Mouse (Mus musculus) MEL (cell line): ENCODE data around the gene Eif4ebp2. TPM values are rescaled to one million over a fixed set of nuclear protein-coding genes. Genes with fewer than 3 reads are reported as not detected.

ENCODE experiments used
- DNase-seq: peaks from one replicate; pipeline ENCODE4 v3.0.0; 2011; ENCODE audit warnings: low read depth, low spot score
- H3K27ac ChIP-seq: 2 replicates; pipeline ENCODE4 v1.5.1; 2012; ENCODE audit warnings: low read depth, mild to moderate bottlenecking, control low read depth, low read length, moderate library complexity; ENCODE audit not compliant: control insufficient read depth
- H3K27me3 ChIP-seq, 2 experiments: fragments of 150-350 bp in 1 of 2; sonication (generic) in 1 of 2; 2 replicates each; pipeline ENCODE4 v1.6.1; 2012; ENCODE audit warnings: low read length in 2 of 2, mild to moderate bottlenecking in 2 of 2, improper control_type of control experiment in 1 of 2, moderate library complexity in 1 of 2; ENCODE audit not compliant: insufficient read depth in 2 of 2, control insufficient read depth in 1 of 2
- H3K36me3 ChIP-seq, 2 experiments: 2 replicates each; pipeline ENCODE4 v1.6.1; 2012 to 2014; ENCODE audit warnings: low read length in 2 of 2, improper control_type of control experiment in 1 of 2, inconsistent platforms in 1 of 2, mild to moderate bottlenecking in 1 of 2; ENCODE audit not compliant: insufficient read depth in 2 of 2, control insufficient read depth in 1 of 2
- H3K4me1 ChIP-seq, 2 experiments: fragments of 150-350 bp in 1 of 2; sonication (generic) in 1 of 2; 2 replicates each; pipeline ENCODE4 v1.6.1; 2012; ENCODE audit warnings: low read length in 2 of 2, improper control_type of control experiment in 1 of 2, mild to moderate bottlenecking in 1 of 2; ENCODE audit not compliant: insufficient read depth in 2 of 2, control insufficient read depth in 1 of 2
- H3K4me3 ChIP-seq, 2 experiments: fragments of 150-350 bp in 1 of 2; sonication (generic) in 1 of 2; 2 replicates each; pipeline ENCODE4 v1.5.1; 2012; ENCODE audit warnings: low read depth in 2 of 2, low read length in 2 of 2, mild to moderate bottlenecking in 2 of 2, moderate library complexity in 2 of 2, control low read depth in 1 of 2, improper control_type of control experiment in 1 of 2; ENCODE audit not compliant: control insufficient read depth in 1 of 2, insufficient read depth in 1 of 2
- H3K79me2 ChIP-seq: 2 replicates; pipeline ENCODE4 v1.6.1; 2012; ENCODE audit warnings: mild to moderate bottlenecking, low read length, moderate library complexity; ENCODE audit not compliant: control insufficient read depth, poor library complexity, insufficient read depth
- H3K9ac ChIP-seq: 2 replicates; pipeline ENCODE4 v1.6.1; 2012; ENCODE audit warnings: low read depth, mild to moderate bottlenecking, control low read depth, low read length, moderate library complexity; ENCODE audit not compliant: control insufficient read depth, poor library complexity, severe bottlenecking
- H3K9me3 ChIP-seq: fragments of 150-350 bp; sonication (generic); replicated peaks from 2 replicates; pipeline ENCODE4 v1.6.1; 2012; ENCODE audit warnings: mild to moderate bottlenecking, low read length, improper control_type of control experiment, moderate library complexity; ENCODE audit not compliant: insufficient read depth
- BHLHE40 ChIP-seq: IDR thresholded peaks from 2 replicates; pipeline ENCODE4 v1.6.1; 2012; ENCODE audit warnings: low read depth, mild to moderate bottlenecking, inconsistent platforms, low read length, improper control_type of control experiment, borderline replicate concordance
- CHD1 ChIP-seq: IDR thresholded peaks from 2 replicates; pipeline ENCODE4 v1.6.1; 2012; ENCODE audit warnings: low read depth, mild to moderate bottlenecking, inconsistent platforms, low read length, improper control_type of control experiment
- CHD2 ChIP-seq: IDR thresholded peaks from 2 replicates; pipeline ENCODE4 v1.6.1; 2011; ENCODE audit warnings: low read length, improper control_type of control experiment
- CTCF ChIP-seq, 3 experiments: IDR thresholded peaks in 2 of 3; conservative IDR thresholded peaks in 1 of 3; 2 replicates each; pipeline ENCODE4 v1.5.1; 2011 to 2012; ENCODE audit warnings: low read length in 3 of 3, low read depth in 2 of 3, mild to moderate bottlenecking in 2 of 3, improper control_type of control experiment in 1 of 3, inconsistent platforms in 1 of 3, mixed read lengths in 1 of 3, moderate library complexity in 1 of 3; ENCODE audit not compliant: control insufficient read depth in 1 of 3, insufficient read depth in 1 of 3, poor library complexity in 1 of 3, severe bottlenecking in 1 of 3
- E2F4 ChIP-seq: IDR thresholded peaks from 2 replicates; pipeline ENCODE4 v1.6.1; 2011; ENCODE audit warnings: low read depth, low read length, improper control_type of control experiment, borderline replicate concordance
- EP300 ChIP-seq, 2 experiments: IDR thresholded peaks; 2 replicates each; pipeline ENCODE4 v1.6.1; 2011; ENCODE audit warnings: improper control_type of control experiment in 2 of 2, low read length in 2 of 2, low read depth in 1 of 2, mild to moderate bottlenecking in 1 of 2
- GABPA ChIP-seq: IDR thresholded peaks from 2 replicates; pipeline ENCODE4 v1.6.1; 2012; ENCODE audit warnings: low read depth, mild to moderate bottlenecking, inconsistent platforms, low read length, improper control_type of control experiment, moderate library complexity
- GATA1 ChIP-seq: IDR thresholded peaks from 2 replicates; pipeline ENCODE4 v1.6.1; 2011; ENCODE audit warnings: low read depth, low read length, improper control_type of control experiment
- JUND ChIP-seq: IDR thresholded peaks from 2 replicates; pipeline ENCODE4 v1.6.1; 2011; ENCODE audit warnings: low read depth, mild to moderate bottlenecking, improper control_type of control experiment, low read length
- KAT2A ChIP-seq: conservative IDR thresholded peaks from 2 replicates; pipeline ENCODE4 v1.6.1; 2012; ENCODE audit warnings: low read depth, low read length, improper control_type of control experiment, inconsistent platforms
- MAX ChIP-seq: IDR thresholded peaks from 2 replicates; pipeline ENCODE4 v1.6.1; 2011; ENCODE audit warnings: low read length, improper control_type of control experiment
- MEF2A ChIP-seq: IDR thresholded peaks from 2 replicates; pipeline ENCODE4 v1.6.1; 2014; ENCODE audit warnings: low read depth, mild to moderate bottlenecking, inconsistent platforms, low read length, improper control_type of control experiment; ENCODE audit not compliant: poor library complexity, insufficient replicate concordance, severe bottlenecking; ENCODE audit errors: extremely low read depth
- MYB ChIP-seq: IDR thresholded peaks from 2 replicates; pipeline ENCODE4 v1.6.1; 2011; ENCODE audit warnings: mild to moderate bottlenecking, low read depth, low read length, improper control_type of control experiment
- NELFE ChIP-seq: IDR thresholded peaks from 2 replicates; pipeline ENCODE4 v1.6.1; 2011; ENCODE audit warnings: low read depth, low read length, improper control_type of control experiment
- RCOR1 ChIP-seq: IDR thresholded peaks from 2 replicates; pipeline ENCODE4 v1.6.1; 2012; ENCODE audit warnings: low read depth, mild to moderate bottlenecking, inconsistent platforms, low read length, improper control_type of control experiment
- SIN3A ChIP-seq: IDR thresholded peaks from 2 replicates; pipeline ENCODE4 v1.6.1; 2012; ENCODE audit warnings: low read length, improper control_type of control experiment, inconsistent platforms
- ZKSCAN1 ChIP-seq: IDR thresholded peaks from 2 replicates; pipeline ENCODE4 v1.6.1; 2012; ENCODE audit warnings: low read depth, mild to moderate bottlenecking, inconsistent platforms, low read length, improper control_type of control experiment, moderate library complexity
- ZNF384 ChIP-seq: IDR thresholded peaks from 2 replicates; pipeline ENCODE4 v1.6.1; 2012; ENCODE audit warnings: low read depth, mild to moderate bottlenecking, inconsistent platforms, low read length, improper control_type of control experiment
- polyA plus RNA-seq, 2 experiments: library from polyadenylated mRNA; stranded (reverse) in 1 of 2; unstranded in 1 of 2; fragments of >175 nt in 1 of 2; fragments of >200 nt in 1 of 2; gene quantifications; 2 replicates each; pipeline versions ENCODE4 v1.2.1 to v1.2.4; 2012; ENCODE audit warnings: low replicate concordance in 2 of 2, low read depth in 1 of 2; ENCODE audit not compliant: insufficient read length in 2 of 2, insufficient read depth in 1 of 2, missing spikeins in 1 of 2
- total RNA-seq: library from RNA; depleted of rRNA; stranded (reverse); fragments of 300-350 nt; gene quantifications from 2 replicates; pipeline ENCODE4 v1.2.3, GENCODE M21; 2012

Eif4ebp2 gene
- total and polyA plus RNA-seq, 3 experiments: 17.1 to 186 (median 52.9) TPM

- Histone ChIP-seq H3K27me3 (no peaks in the 10 kb centered on the region), H3K36me3 (no peaks in the 10 kb centered on the region), H3K4me3 (no peak overlapping the region), H3K27ac (no peak overlapping the region), H3K9me3 (no peaks in the 10 kb centered on the region), H3K79me2 (no peaks in the 10 kb centered on the region), H3K9ac (no peak overlapping the region), H3K4me1 (no peaks in the 10 kb centered on the region)
- no peak for TF ChIP-seq KAT2A
- DNase-seq: no peak
These were observed 57.9 kb downstream of the Eif4ebp2 start for GRCm38 (mm10) chr10:61394476-61395136.

- Histone ChIP-seq H3K36me3 (no peaks in the 10 kb centered on the region), H3K27me3 (no peaks in the 10 kb centered on the region; a peak in 1 of 4 replicates), H3K4me3 (no peak overlapping the region), H3K4me1 (no peaks in the 10 kb centered on the region), H3K9me3 (no peaks in the 10 kb centered on the region), H3K79me2 (no peaks in the 10 kb centered on the region), H3K9ac (no peak overlapping the region), H3K27ac (no peak overlapping the region)
- TF ChIP-seq RCOR1 (no peak), CHD2 (no peak), CTCF (IDR thresholded peaks at IDR 0.05 in 2 of 3, conservative IDR thresholded peaks at IDR 0.05 in 1 of 3; ENCODE audit: control insufficient read depth in 1 of 3, insufficient read depth in 1 of 3, low read depth in 2 of 3, low read length in 3 of 3, poor library complexity in 1 of 3, severe bottlenecking in 1 of 3) (no peak), MAX (no peak), JUND (no peak), MYB (no peak), ZNF384 (no peak), CHD1 (no peak), EP300 (IDR thresholded peaks at IDR 0.05; ENCODE audit: low read depth in 1 of 2, low read length in 2 of 2) (no peak), BHLHE40 (no peak), NELFE (no peak), MEF2A (no peak), ZKSCAN1 (no peak), E2F4 (no peak)
- DNase-seq: no peak
These were observed 59.9 kb downstream of the Eif4ebp2 start for GRCm38 (mm10) chr10:61392584-61392983.

- Histone ChIP-seq H3K27ac (no peak overlapping the region), H3K27me3 (no peaks in the 10 kb centered on the region; a peak in 1 of 4 replicates), H3K4me3 (no peak overlapping the region), H3K79me2 (no peaks in the 10 kb centered on the region), H3K4me1 (no peaks in the 10 kb centered on the region), H3K9me3 (no peaks in the 10 kb centered on the region), H3K9ac (no peak overlapping the region), H3K36me3 (no peaks in the 10 kb centered on the region)
- no peak for TF ChIP-seq EP300 (IDR thresholded peaks at IDR 0.05; ENCODE audit: low read depth in 1 of 2, low read length in 2 of 2)
- no peak for TF ChIP-seq E2F4
- TF ChIP-seq BHLHE40: no peak
- TF ChIP-seq SIN3A: no peak
- TF ChIP-seq NELFE: no peak
- no peak for TF ChIP-seq MYB
- no peak for TF ChIP-seq RCOR1
- no peak for TF ChIP-seq GABPA
- TF ChIP-seq GATA1: no peak
- DNase-seq: no peak
These were observed 62.3 kb downstream of the Eif4ebp2 start for GRCm38 (mm10) chr10:61390148-61390547.
